Mouse (Mus musculus): ENCODE measurements around the gene Phf13. TPM values are rescaled to one million over a fixed set of nuclear protein-coding genes. Genes with fewer than 3 reads are reported as not detected.

The Phf13 gene
- polyA plus RNA-seq, 1 experiment from 2014 or later, result 15.4 TPM

DNA sequence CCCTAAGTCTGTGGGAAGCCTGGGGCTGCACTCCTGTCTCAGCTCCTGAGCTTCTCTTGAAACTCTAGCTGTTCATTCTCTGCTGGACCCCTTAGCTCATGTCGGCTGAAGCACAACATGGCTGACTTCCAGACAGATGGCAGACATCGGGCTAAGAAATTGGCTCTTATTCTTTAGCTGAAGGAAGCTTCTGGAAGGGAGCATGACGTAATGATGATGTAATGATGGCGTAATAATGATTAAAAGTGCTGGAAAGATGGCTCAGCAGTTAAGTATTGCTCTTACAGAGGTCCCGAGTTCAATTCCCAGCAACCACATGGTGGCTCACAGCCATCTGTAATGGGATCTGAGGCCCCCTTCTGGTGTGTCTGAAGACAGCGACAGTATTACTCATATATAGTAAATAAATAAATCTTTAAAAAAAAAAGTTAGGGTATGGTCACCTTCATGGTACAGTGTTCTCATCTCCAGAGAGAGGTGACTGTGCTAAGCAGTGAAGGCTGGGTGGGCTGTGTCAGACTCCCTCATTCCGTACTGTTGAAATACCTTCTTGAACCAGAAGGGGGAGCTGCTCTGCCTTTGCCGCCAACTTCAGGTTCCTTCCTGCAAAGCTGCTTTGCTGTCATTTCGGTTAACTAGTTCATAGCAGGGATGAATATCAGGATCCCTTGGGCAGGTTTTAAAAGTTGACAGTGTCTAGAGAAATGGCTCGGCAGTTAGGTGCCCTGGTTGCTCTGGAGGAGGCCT is 23.7 kb downstream of the Phf13 start:
- H3K27ac ChIP-seq (ENCODE audit: low read length), result no peak overlapping the region
- 68% methylated on average over 10 of the region's 10 CpGs for WGBS
- no peak overlapping the region for H3K4me2 ChIP-seq (ENCODE audit: low read depth, low read length)
- H3K4me3 ChIP-seq (ENCODE audit: low read length), result no peak overlapping the region
- no peaks in the 10 kb centered on the region for H3K4me1 ChIP-seq (ENCODE audit: control insufficient read depth, insufficient read depth, low read length)
- no peak overlapping the region for H3K9ac ChIP-seq (ENCODE audit: low read length)
- H3K36me3 ChIP-seq (ENCODE audit: control insufficient read depth, insufficient read depth), result peaks cover 20% of the 10 kb centered on the region
- no peak for ATAC-seq (replicated peaks; ENCODE audit: extremely low read depth, insufficient read depth, low FRiP score)
- no peaks in the 10 kb centered on the region for H3K27me3 ChIP-seq (ENCODE audit: control insufficient read depth, insufficient read depth, low read length)
- no peaks in the 10 kb centered on the region for H3K9me3 ChIP-seq (replicated peaks; ENCODE audit: control insufficient read depth, low read length)

DNA sequence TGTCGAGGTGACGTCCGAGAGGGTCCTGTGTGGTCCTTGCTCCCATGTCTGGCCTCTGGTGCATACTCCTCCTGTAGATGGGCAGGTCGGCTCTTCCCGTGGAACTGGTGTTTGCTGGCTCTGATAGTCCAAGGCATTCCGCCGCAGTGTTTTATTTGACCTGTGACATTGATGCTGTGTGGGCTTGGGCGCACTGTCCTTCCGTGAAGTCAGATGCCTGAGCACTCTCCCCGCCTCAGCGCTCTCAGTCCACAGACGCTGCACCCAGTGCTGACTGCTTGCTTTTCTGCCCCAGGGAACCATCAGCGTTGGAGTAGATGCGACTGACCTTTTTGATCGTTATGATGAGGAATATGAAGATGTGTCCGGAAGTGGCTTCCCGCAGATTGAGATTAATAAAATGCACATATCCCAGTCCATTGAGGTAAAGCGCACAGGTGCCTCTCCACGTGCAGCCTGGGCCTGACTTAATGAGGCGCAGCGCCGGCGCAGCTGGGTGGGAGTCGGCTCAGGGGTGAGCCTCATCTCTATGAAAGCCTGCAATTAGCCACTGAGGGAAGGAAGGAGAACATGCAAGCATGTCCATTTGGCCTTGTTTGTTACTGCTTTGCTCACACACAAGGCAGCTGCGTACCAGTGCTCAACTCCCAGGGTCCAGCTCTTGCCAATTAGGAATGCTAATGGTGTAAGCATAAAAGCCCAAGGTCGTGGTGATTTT is 27.7 kb downstream of the Phf13 start:
- no peak overlapping the region for H3K27ac ChIP-seq (ENCODE audit: low read length)
- peaks cover 16% of the 10 kb centered on the region for H3K36me3 ChIP-seq (ENCODE audit: control insufficient read depth, insufficient read depth)
- H3K9me3 ChIP-seq (replicated peaks; ENCODE audit: control insufficient read depth, low read length), result 0 out of 2 replicates have a peak, but pooled peaks cover 5% of the 10 kb centered on the region
- no peak overlapping the region for H3K4me3 ChIP-seq (ENCODE audit: low read length)
- no peak overlapping the region for H3K9ac ChIP-seq (ENCODE audit: low read length)
- ATAC-seq (replicated peaks; ENCODE audit: extremely low read depth, insufficient read depth, low FRiP score), result no peak
- no peaks in the 10 kb centered on the region for H3K27me3 ChIP-seq (ENCODE audit: control insufficient read depth, insufficient read depth, low read length)
- no peaks in the 10 kb centered on the region for H3K4me1 ChIP-seq (ENCODE audit: control insufficient read depth, insufficient read depth, low read length)
- no peak overlapping the region for H3K4me2 ChIP-seq (ENCODE audit: low read depth, low read length)
- WGBS, result 92% methylated on average over 26 of the region's 26 CpGs

DNA sequence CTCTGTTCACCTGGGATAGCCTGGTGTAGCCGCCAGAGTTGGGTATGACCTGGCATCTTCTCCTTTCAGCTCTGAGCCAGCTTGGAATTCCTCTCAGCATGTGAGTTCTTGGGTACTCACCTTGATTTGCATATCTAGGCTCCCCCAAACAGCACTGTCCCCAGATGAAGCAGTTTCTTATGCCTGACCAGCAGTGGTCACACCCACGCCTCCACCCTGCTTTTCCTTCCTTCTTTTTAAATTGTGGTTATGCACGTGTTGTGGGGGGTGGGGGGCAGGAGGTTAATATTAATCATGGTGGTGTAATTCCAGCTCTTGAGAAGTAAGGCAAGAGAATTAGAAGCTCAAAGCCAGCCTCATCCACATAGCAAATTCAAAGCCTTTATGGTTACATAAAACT is 33.2 kb downstream of the Phf13 start:
- H3K27ac ChIP-seq (ENCODE audit: low read length), result no peak overlapping the region
- peaks cover 32% of the 10 kb centered on the region for H3K36me3 ChIP-seq (ENCODE audit: control insufficient read depth, insufficient read depth)
- H3K27me3 ChIP-seq (ENCODE audit: control insufficient read depth, insufficient read depth, low read length), result no peaks in the 10 kb centered on the region
- no peak for ATAC-seq (replicated peaks; ENCODE audit: extremely low read depth, insufficient read depth, low FRiP score)
- H3K4me1 ChIP-seq (ENCODE audit: control insufficient read depth, insufficient read depth, low read length), result no peaks in the 10 kb centered on the region
- H3K4me2 ChIP-seq (ENCODE audit: low read depth, low read length), result no peak overlapping the region
- H3K9me3 ChIP-seq (replicated peaks; ENCODE audit: control insufficient read depth, low read length), result 0 out of 2 replicates have a peak, but pooled peaks cover 5% of the 10 kb centered on the region
- H3K9ac ChIP-seq (ENCODE audit: low read length), result no peak overlapping the region
- H3K4me3 ChIP-seq (ENCODE audit: low read length), result no peak overlapping the region
- 76% methylated on average over 3 of the region's 3 CpGs for WGBS

DNA sequence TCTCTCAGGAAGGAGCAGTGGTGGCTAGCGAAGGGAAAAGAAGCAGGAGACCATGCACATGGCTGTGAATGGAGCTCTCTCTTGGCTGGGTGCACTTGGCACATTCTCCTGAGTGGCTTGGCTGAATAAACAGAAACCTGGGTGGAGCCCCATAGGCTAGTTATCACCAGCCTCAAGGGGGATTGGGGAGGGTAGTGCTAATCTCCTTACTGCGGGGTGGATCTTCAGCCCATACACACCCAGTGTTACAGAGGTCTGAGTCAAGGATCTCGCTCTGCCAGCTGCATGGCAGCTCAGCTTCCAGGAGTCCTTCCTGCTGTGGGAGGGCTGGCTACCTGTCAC is 35.6 kb downstream of the Phf13 start:
- H3K9me3 ChIP-seq (replicated peaks; ENCODE audit: control insufficient read depth, low read length), result 0 out of 2 replicates have a peak, but pooled peaks cover 5% of the 10 kb centered on the region
- no peaks in the 10 kb centered on the region for H3K27me3 ChIP-seq (ENCODE audit: control insufficient read depth, insufficient read depth, low read length)
- H3K4me3 ChIP-seq (ENCODE audit: low read length), result no peak overlapping the region
- H3K36me3 ChIP-seq (ENCODE audit: control insufficient read depth, insufficient read depth), result peaks cover 38% of the 10 kb centered on the region
- no peak overlapping the region for H3K9ac ChIP-seq (ENCODE audit: low read length)
- H3K27ac ChIP-seq (ENCODE audit: low read length), result no peak overlapping the region
- no peak overlapping the region for H3K4me2 ChIP-seq (ENCODE audit: low read depth, low read length)
- peak; percentile 54; the same call in 1 of the 2 replicates for ATAC-seq (replicated peaks; ENCODE audit: extremely low read depth, insufficient read depth, low FRiP score)
- WGBS, result 68% methylated on average over 3 of the region's 3 CpGs
- H3K4me1 ChIP-seq (ENCODE audit: control insufficient read depth, insufficient read depth, low read length), result no peaks in the 10 kb centered on the region

DNA sequence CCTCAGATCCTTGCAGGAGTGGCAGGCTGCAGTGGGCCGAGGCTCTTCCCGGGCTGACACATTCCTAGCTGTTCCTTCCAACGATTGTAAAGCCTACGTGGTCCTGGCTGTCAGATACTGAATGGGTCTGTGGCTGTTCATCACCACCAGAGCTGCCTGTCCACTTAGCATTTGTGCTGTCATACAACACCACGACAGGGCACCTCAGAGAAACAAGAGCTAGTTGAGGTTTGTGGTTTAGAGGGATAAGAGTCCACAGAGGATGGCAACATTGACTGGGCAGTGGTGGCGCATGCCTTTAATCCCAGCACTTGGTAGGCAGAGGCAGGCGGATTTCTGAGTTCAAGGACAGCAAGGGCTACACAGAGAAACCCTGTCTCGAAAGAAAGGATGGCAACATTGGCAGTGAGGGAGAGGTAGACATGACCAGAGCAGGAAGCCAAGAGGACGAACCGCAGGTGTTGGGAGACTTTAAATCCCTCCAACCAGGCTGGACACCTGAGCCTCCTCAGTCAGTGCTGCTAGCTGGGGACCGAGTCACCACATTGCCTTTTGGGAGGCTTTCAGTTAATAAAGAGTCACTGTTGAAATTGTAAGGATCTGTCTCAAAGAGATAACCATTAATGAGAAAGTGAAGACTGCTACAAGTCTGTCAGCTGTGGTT is 36.1 kb downstream of the Phf13 start:
- Histone ChIP-seq H3K4me3 (ENCODE audit: low read length) (no peak overlapping the region), H3K36me3 (ENCODE audit: control insufficient read depth, insufficient read depth) (peaks cover 36% of the 10 kb centered on the region), H3K9me3 (replicated peaks; ENCODE audit: control insufficient read depth, low read length) (0 out of 2 replicates have a peak, but pooled peaks cover 5% of the 10 kb centered on the region), H3K27me3 (ENCODE audit: control insufficient read depth, insufficient read depth, low read length) (no peaks in the 10 kb centered on the region), H3K4me1 (ENCODE audit: control insufficient read depth, insufficient read depth, low read length) (no peaks in the 10 kb centered on the region), H3K4me2 (ENCODE audit: low read depth, low read length) (no peak overlapping the region), H3K9ac (ENCODE audit: low read length) (no peak overlapping the region), H3K27ac (ENCODE audit: low read length) (no peak overlapping the region)
- WGBS, result 84% methylated on average over 11 of the region's 11 CpGs
- ATAC-seq (replicated peaks; ENCODE audit: extremely low read depth, insufficient read depth, low FRiP score), result no peak

DNA sequence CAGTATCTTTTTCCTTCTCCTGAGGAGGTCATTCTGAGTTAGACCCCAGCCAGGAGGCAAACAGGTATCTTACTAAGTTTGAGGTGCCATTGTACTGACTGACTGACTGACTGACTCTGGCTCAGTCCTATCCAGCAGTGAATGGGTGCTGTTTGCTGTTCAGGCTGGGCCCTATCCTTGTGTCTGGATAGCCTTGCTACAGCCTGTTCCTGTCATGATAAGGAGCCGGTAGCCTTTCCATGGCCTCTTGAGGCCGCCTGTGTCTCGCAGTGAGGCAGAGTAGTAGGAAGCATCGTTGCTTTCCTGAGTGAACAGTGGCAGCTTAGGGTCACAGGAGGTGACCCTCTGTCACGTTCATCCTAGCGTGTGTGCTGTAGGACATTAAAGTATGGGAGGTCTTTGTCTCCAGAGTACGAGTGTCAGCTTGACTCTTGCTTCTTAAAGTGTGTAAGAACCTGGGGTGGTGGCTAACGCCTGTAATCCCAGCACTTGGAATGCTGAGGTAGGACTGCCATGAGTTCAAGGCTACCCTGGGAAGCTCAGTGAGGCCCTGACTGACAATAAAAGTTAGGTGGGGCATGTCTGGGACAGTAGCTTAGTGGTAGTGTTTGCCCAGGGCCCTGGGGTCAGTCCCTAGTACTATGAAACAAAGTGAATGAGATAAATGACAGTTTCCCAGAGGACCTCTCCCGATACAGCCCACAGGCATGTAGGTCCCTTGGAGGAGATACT is 38.3 kb downstream of the Phf13 start:
- H3K27ac ChIP-seq (ENCODE audit: low read length), result no peak overlapping the region
- no peak overlapping the region for H3K9ac ChIP-seq (ENCODE audit: low read length)
- no peak overlapping the region for H3K4me3 ChIP-seq (ENCODE audit: low read length)
- ATAC-seq (replicated peaks; ENCODE audit: extremely low read depth, insufficient read depth, low FRiP score), result no peak
- peaks cover 35% of the 10 kb centered on the region for H3K36me3 ChIP-seq (ENCODE audit: control insufficient read depth, insufficient read depth)
- no peak overlapping the region for H3K4me2 ChIP-seq (ENCODE audit: low read depth, low read length)
- no peaks in the 10 kb centered on the region for H3K27me3 ChIP-seq (ENCODE audit: control insufficient read depth, insufficient read depth, low read length)
- H3K9me3 ChIP-seq (replicated peaks; ENCODE audit: control insufficient read depth, low read length), result no peaks in the 10 kb centered on the region
- no peaks in the 10 kb centered on the region for H3K4me1 ChIP-seq (ENCODE audit: control insufficient read depth, insufficient read depth, low read length)
- WGBS, result 46% methylated on average over 9 of the region's 9 CpGs

DNA sequence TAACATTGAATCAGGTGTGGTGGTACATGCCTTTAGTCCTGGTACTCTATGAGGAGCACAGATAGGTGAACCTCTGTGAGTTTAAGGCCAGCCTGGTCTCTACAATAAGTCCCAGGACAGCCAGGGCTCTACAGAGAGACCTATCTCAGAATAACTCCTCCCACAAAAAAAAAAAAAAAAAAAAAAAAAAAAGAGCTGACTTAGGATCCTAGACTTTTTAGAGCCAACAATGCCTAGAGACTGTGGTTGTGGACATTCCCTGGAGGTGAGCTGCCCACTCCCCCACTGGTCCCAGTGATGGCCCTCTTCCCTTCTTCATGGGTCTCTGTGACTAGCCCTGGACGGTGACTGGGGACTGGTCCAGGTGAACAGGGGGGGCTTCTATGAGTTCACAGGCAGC is 40.3 kb downstream of the Phf13 start:
- H3K4me1 ChIP-seq (ENCODE audit: control insufficient read depth, insufficient read depth, low read length), result no peaks in the 10 kb centered on the region
- ATAC-seq (replicated peaks; ENCODE audit: extremely low read depth, insufficient read depth, low FRiP score), result no peak
- H3K36me3 ChIP-seq (ENCODE audit: control insufficient read depth, insufficient read depth), result peaks cover 40% of the 10 kb centered on the region
- H3K4me3 ChIP-seq (ENCODE audit: low read length), result no peak overlapping the region
- no peak overlapping the region for H3K9ac ChIP-seq (ENCODE audit: low read length)
- no peaks in the 10 kb centered on the region for H3K27me3 ChIP-seq (ENCODE audit: control insufficient read depth, insufficient read depth, low read length)
- WGBS, result 93% methylated on average over 1 of the region's 1 CpGs
- no peak overlapping the region for H3K4me2 ChIP-seq (ENCODE audit: low read depth, low read length)
- H3K9me3 ChIP-seq (replicated peaks; ENCODE audit: control insufficient read depth, low read length), result no peaks in the 10 kb centered on the region
- H3K27ac ChIP-seq (ENCODE audit: low read length), result no peak overlapping the region

DNA sequence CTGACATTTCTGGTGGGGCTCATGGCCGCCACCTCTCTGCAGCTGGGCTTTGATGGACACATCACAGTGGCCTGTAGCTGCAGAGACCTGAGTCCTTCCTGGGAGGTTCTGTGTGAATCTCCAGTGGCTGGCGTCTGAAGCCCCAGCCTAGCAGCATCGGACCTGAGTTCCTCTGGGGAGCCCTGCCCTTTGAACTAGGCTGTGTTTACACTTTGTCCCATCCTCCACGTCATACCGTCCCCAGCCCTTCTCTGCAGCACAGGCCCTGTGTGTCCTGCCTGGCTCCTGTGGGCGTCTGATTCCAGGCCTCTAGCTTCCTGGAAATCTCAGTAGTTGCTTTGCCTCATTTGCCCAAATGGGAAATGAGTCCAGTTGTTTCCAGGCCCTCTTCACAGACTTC is 42.8 kb downstream of the Phf13 start:
- Histone ChIP-seq H3K4me1 (ENCODE audit: control insufficient read depth, insufficient read depth, low read length) (peaks cover 13% of the 10 kb centered on the region), H3K4me3 (ENCODE audit: low read length) (no peak overlapping the region), H3K36me3 (ENCODE audit: control insufficient read depth, insufficient read depth) (peaks cover 27% of the 10 kb centered on the region), H3K9ac (ENCODE audit: low read length) (no peak overlapping the region), H3K27ac (ENCODE audit: low read length) (no peak overlapping the region), H3K27me3 (ENCODE audit: control insufficient read depth, insufficient read depth, low read length) (no peaks in the 10 kb centered on the region), H3K4me2 (ENCODE audit: low read depth, low read length) (no peak overlapping the region), H3K9me3 (replicated peaks; ENCODE audit: control insufficient read depth, low read length) (no peaks in the 10 kb centered on the region)
- WGBS, result 87% methylated on average over 6 of the region's 6 CpGs
- no peak for ATAC-seq (replicated peaks; ENCODE audit: extremely low read depth, insufficient read depth, low FRiP score)

All from heart, embryonic 16.5 days (tissue).